Comparison of ENCODE assay signal across 30 mouse cellular contexts in genomic region chr17:48389442-48389841, GRCm38 (mm10). TPM values are rescaled to one million over a fixed set of nuclear protein-coding genes. Genes with fewer than 3 reads are reported as not detected.
"Had no signal": no experiment of that assay in that cellular context is flagged by ENCODE, and none has a peak within 500 bp of the region (broad histone marks: within the 10 kb centered on the region; RNA-seq: fewer than 3 reads in every experiment).

No protein-coding gene starts in this region.

- H3K4me3 ChIP-seq: embryonic facial prominence, embryonic 10.5 days; embryonic facial prominence, embryonic 12.5 days; embryonic facial prominence, embryonic 13.5 days; embryonic facial prominence, embryonic 15.5 days; erythroblast, embryonic 14.5 days; forebrain, embryonic 10.5 days; forebrain, embryonic 12.5 days; forebrain, embryonic 13.5 days; forebrain, embryonic 15.5 days; gastrocnemius, adult 2 months; heart, adult 2 months had no signal

- DNase-seq: cerebellum, adult 8-10 months; cerebellum, adult 9-10 months; cerebellum, adult 9-11 months; cerebellum, postnatal 10 days; cerebellum, postnatal 14 days; cerebellum, postnatal 25 days; cerebellum, postnatal 36 days; embryo, embryonic 11 days; forebrain, postnatal 0 days; gastrocnemius, adult 2 months; gastrocnemius, postnatal 10 days; gastrocnemius, postnatal 14 days; gastrocnemius, postnatal 25 days; gastrocnemius, postnatal 36 days; heart, adult 18-20 months; heart, adult 2 months had no signal

- H3K27me3 ChIP-seq: embryonic facial prominence, embryonic 12.5 days; embryonic facial prominence, embryonic 13.5 days; embryonic facial prominence, embryonic 15.5 days; forebrain, embryonic 12.5 days; forebrain, embryonic 13.5 days; forebrain, embryonic 15.5 days had no signal

- H3K27ac ChIP-seq: embryonic facial prominence, embryonic 10.5 days; embryonic facial prominence, embryonic 12.5 days; embryonic facial prominence, embryonic 13.5 days; embryonic facial prominence, embryonic 15.5 days; forebrain, embryonic 10.5 days; forebrain, embryonic 12.5 days; forebrain, embryonic 13.5 days; forebrain, embryonic 15.5 days; gastrocnemius, adult 2 months; heart, adult 2 months had no signal

- H3K4me1 ChIP-seq: embryonic facial prominence, embryonic 10.5 days; embryonic facial prominence, embryonic 12.5 days; embryonic facial prominence, embryonic 13.5 days; embryonic facial prominence, embryonic 15.5 days; forebrain, embryonic 10.5 days; forebrain, embryonic 12.5 days; forebrain, embryonic 13.5 days; forebrain, embryonic 15.5 days had no signal

- ATAC-seq: forebrain, embryonic 13.5 days; forebrain, embryonic 14.5 days; forebrain, embryonic 15.5 days; forebrain, embryonic 16.5 days; forebrain, postnatal 0 days had no signal

- H3K4me2 ChIP-seq: embryonic facial prominence, embryonic 12.5 days; embryonic facial prominence, embryonic 13.5 days; embryonic facial prominence, embryonic 15.5 days; forebrain, embryonic 12.5 days; forebrain, embryonic 13.5 days; forebrain, embryonic 15.5 days had no signal

- H3K9me3 ChIP-seq: embryonic facial prominence, embryonic 10.5 days; embryonic facial prominence, embryonic 12.5 days; embryonic facial prominence, embryonic 13.5 days; embryonic facial prominence, embryonic 15.5 days; forebrain, embryonic 10.5 days; forebrain, embryonic 12.5 days; forebrain, embryonic 13.5 days; forebrain, embryonic 15.5 days had no signal

- H3K9ac ChIP-seq: embryonic facial prominence, embryonic 12.5 days; embryonic facial prominence, embryonic 13.5 days; embryonic facial prominence, embryonic 15.5 days; forebrain, embryonic 12.5 days; forebrain, embryonic 13.5 days; forebrain, embryonic 15.5 days; forebrain, postnatal 0 days had no signal

RNA-seq across cellular contexts. Expression of gene Treml1, which starts 29.7 kb away (rescaled TPM):
- total RNA-seq: forebrain, postnatal 0 days; gastrocnemius, adult 2 months; gastrocnemius, adult 8-10 months; gastrocnemius, postnatal 10 days; gastrocnemius, postnatal 14 days; gastrocnemius, postnatal 36 days had no signal
- polyA plus RNA-seq: forebrain, postnatal 0 days had no signal

RNA-seq across cellular contexts. Expression of gene Trem2, which starts 43.2 kb away (rescaled TPM):
- total RNA-seq: common myeloid progenitor, adult 5-6 weeks had no signal

RNA-seq across cellular contexts. Expression of gene Apobec2, which starts 43.3 kb away (rescaled TPM):
- total RNA-seq: granulocyte monocyte progenitor cell, adult 5-6 weeks had no signal
- polyA plus RNA-seq: erythroblast, embryonic 14.5 days had no signal
